Mouse (Mus musculus) megakaryocyte, embryonic 14.5 days (primary cell): Measurements from ENCODE around the gene Ptpa. TPM values are rescaled to one million over a fixed set of nuclear protein-coding genes. Genes with fewer than 3 reads are reported as not detected.
A peak's percentile ranks its signal among the peaks of the same experiment; 100 is the strongest.

Source experiments
- H3K27me3 ChIP-seq: replicated peaks from 2 replicates; pipeline ENCODE3; 2012; ENCODE audit warnings: inconsistent platforms
- H3K36me3 ChIP-seq: replicated peaks from 2 replicates; pipeline ENCODE3; 2012; ENCODE audit warnings: low read length, inconsistent platforms, mixed read lengths
- H3K4me1 ChIP-seq: 2 replicates; pipeline ENCODE4 v1.6.1; 2012; ENCODE audit warnings: inconsistent platforms
- H3K4me3 ChIP-seq: replicated peaks from 2 replicates; pipeline ENCODE3; 2012; ENCODE audit warnings: moderate library complexity, mild to moderate bottlenecking, inconsistent platforms
- H3K9me3 ChIP-seq: 2 replicates; pipeline ENCODE4 v1.6.1; 2012; ENCODE audit warnings: inconsistent platforms
- FLI1 ChIP-seq: IDR thresholded peaks from 2 replicates; pipeline ENCODE4 v1.6.1; 2012; ENCODE audit warnings: low read length, inconsistent platforms, mixed read lengths
- GATA1 ChIP-seq: IDR thresholded peaks from 3 replicates; pipeline ENCODE4 v1.6.1; 2012; ENCODE audit warnings: mixed read lengths, low read length, inconsistent platforms, borderline replicate concordance
- polyA plus RNA-seq: library from polyadenylated mRNA; stranded (reverse); fragments of >175 nt; gene quantifications from 2 replicates; pipeline ENCODE4 v1.2.3, GENCODE M21; 2012; ENCODE audit warnings: low replicate concordance; ENCODE audit not compliant: insufficient read depth

Gene Ptpa
- polyA plus RNA-seq, 1 experiment = 551 TPM

- Histone ChIP-seq H3K4me1 (peaks cover 33% of the 10 kb centered on the region), H3K27me3 (no peaks in the 10 kb centered on the region), H3K9me3 (peaks cover 7% of the 10 kb centered on the region), H3K36me3 (peaks cover 86% of the 10 kb centered on the region), H3K4me3 (peak overlapping the region; percentile 42)
- TF ChIP-seq GATA1 = no peak
- no peak for TF ChIP-seq FLI1
These were observed 38.7 kb downstream of the Ptpa start for GRCm38 (mm10) chr2:30454587-30454986.

GRCm38 (mm10) chr2:30456104-30456980 is 40.5 kb downstream of the Ptpa start:
- Histone ChIP-seq H3K27me3 (no peaks in the 10 kb centered on the region), H3K9me3 (no peaks in the 10 kb centered on the region), H3K4me3 (no peak overlapping the region), H3K4me1 (peaks cover 33% of the 10 kb centered on the region), H3K36me3 (peaks cover 70% of the 10 kb centered on the region)
- TF ChIP-seq FLI1 (no peak), GATA1 (no peak)

- H3K4me3 ChIP-seq = no peak overlapping the region
- H3K9me3 ChIP-seq = no peaks in the 10 kb centered on the region
- H3K27me3 ChIP-seq = no peaks in the 10 kb centered on the region
- peaks cover 53% of the 10 kb centered on the region for H3K36me3 ChIP-seq
- TF ChIP-seq FLI1 = no peak
- no peak for TF ChIP-seq GATA1
- peaks cover 30% of the 10 kb centered on the region for H3K4me1 ChIP-seq
These were observed 42.5 kb downstream of the Ptpa start for GRCm38 (mm10) chr2:30458349-30458748.

- H3K27me3 ChIP-seq = no peaks in the 10 kb centered on the region
- no peaks in the 10 kb centered on the region for H3K9me3 ChIP-seq
- no peak overlapping the region for H3K4me3 ChIP-seq
- peaks cover 44% of the 10 kb centered on the region for H3K36me3 ChIP-seq
- TF ChIP-seq FLI1 (no peak), GATA1 (no peak)
- peaks cover 32% of the 10 kb centered on the region for H3K4me1 ChIP-seq
These were observed 43.4 kb downstream of the Ptpa start for GRCm38 (mm10) chr2:30459241-30459640.

GRCm38 (mm10) chr2:30463341-30463761 is 47.5 kb downstream of the Ptpa start:
- Histone ChIP-seq H3K9me3 (no peaks in the 10 kb centered on the region), H3K4me1 (peaks cover 33% of the 10 kb centered on the region), H3K36me3 (peaks cover 12% of the 10 kb centered on the region), H3K27me3 (peaks cover 28% of the 10 kb centered on the region), H3K4me3 (peak overlapping the region; percentile 94)
- TF ChIP-seq GATA1 (no peak), FLI1 (no peak)

GRCm38 (mm10) chr2:30463904-30464330 is 48.1 kb downstream of the Ptpa start:
- H3K4me3 ChIP-seq = peak overlapping the region; percentile 94
- peaks cover 33% of the 10 kb centered on the region for H3K4me1 ChIP-seq
- H3K9me3 ChIP-seq = no peaks in the 10 kb centered on the region
- TF ChIP-seq GATA1 (no peak), FLI1 (no peak)
- peaks cover 33% of the 10 kb centered on the region for H3K27me3 ChIP-seq
- peaks cover 6% of the 10 kb centered on the region for H3K36me3 ChIP-seq

- TF ChIP-seq GATA1 (no peak), FLI1 (no peak)
- Histone ChIP-seq H3K36me3 (peaks cover 2% of the 10 kb centered on the region), H3K4me1 (peaks cover 33% of the 10 kb centered on the region), H3K9me3 (no peaks in the 10 kb centered on the region), H3K4me3 (peak overlapping the region; percentile 94), H3K27me3 (peaks cover 38% of the 10 kb centered on the region)
These were observed 48.6 kb downstream of the Ptpa start for GRCm38 (mm10) chr2:30464411-30464810.

- TF ChIP-seq FLI1 = no peak
- TF ChIP-seq GATA1 = no peak
- peaks cover 56% of the 10 kb centered on the region for H3K4me1 ChIP-seq
- no peaks in the 10 kb centered on the region for H3K36me3 ChIP-seq
- H3K27me3 ChIP-seq = peaks cover 60% of the 10 kb centered on the region
- H3K9me3 ChIP-seq = no peaks in the 10 kb centered on the region
- H3K4me3 ChIP-seq = no peak overlapping the region
These were observed 50.9 kb downstream of the Ptpa start for GRCm38 (mm10) chr2:30466787-30467186.

- Histone ChIP-seq H3K4me1 (peaks cover 65% of the 10 kb centered on the region), H3K9me3 (no peaks in the 10 kb centered on the region), H3K36me3 (no peaks in the 10 kb centered on the region), H3K4me3 (no peak overlapping the region), H3K27me3 (peaks cover 81% of the 10 kb centered on the region)
- TF ChIP-seq GATA1 = no peak
These were observed 53.2 kb downstream of the Ptpa start for GRCm38 (mm10) chr2:30469009-30469408.

GRCm38 (mm10) chr2:30469796-30470142 is 53.9 kb downstream of the Ptpa start:
- H3K9me3 ChIP-seq = no peaks in the 10 kb centered on the region
- TF ChIP-seq GATA1 = no peak
- TF ChIP-seq FLI1 = no peak
- H3K4me1 ChIP-seq = peaks cover 64% of the 10 kb centered on the region
- peak overlapping the region; percentile 88 for H3K4me3 ChIP-seq
- no peaks in the 10 kb centered on the region for H3K36me3 ChIP-seq
- H3K27me3 ChIP-seq = peaks cover 89% of the 10 kb centered on the region
